Mouse (Mus musculus) gastrocnemius, postnatal 4 days (tissue): ENCODE data around the gene Llgl1. TPM values are rescaled to one million over a fixed set of nuclear protein-coding genes. Genes with fewer than 3 reads are reported as not detected.

Source experiments
- DNase-seq, 2 experiments: peaks; one replicate each; pipeline ENCODE4 v3.0.0; 2021 to 2022; ENCODE audit warnings: low spot score in 2 of 2, mixed read lengths in 2 of 2
- microRNA-seq: library from miRNA; unstranded; fragments of <30 nt; microRNA quantifications from one replicate; pipeline ENCODE4 v1.2.0, GENCODE M21; 2021
- total RNA-seq, 2 experiments: library from RNA; stranded (reverse); gene quantifications; 2 replicates each; pipeline ENCODE4 v1.2.3; 2021

Llgl1 gene
- total RNA-seq, 2 experiments from 2014 or later, result 29.7 to 32.0 TPM

DNA sequence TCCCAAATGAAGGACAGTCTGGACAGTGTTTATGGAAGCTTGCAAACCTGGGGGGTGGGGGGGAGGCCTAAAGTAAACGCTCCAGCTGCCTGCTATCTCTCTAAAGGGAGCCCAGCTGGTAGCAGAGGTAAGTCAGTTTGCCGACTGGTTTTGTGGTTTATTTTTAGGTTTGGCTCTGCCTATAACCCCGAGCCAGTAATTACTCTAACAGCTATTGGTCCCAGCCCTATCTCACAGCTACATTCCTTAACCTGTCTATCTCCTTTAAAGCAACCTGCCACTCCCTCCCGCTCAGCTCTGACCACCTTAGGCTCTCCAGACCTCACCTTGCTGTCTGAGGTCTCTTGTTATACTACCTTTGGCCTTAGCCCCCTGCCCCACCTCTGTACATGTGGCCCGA is 19.7 kb downstream of the Llgl1 start:
- DNase-seq, result no peak

DNA sequence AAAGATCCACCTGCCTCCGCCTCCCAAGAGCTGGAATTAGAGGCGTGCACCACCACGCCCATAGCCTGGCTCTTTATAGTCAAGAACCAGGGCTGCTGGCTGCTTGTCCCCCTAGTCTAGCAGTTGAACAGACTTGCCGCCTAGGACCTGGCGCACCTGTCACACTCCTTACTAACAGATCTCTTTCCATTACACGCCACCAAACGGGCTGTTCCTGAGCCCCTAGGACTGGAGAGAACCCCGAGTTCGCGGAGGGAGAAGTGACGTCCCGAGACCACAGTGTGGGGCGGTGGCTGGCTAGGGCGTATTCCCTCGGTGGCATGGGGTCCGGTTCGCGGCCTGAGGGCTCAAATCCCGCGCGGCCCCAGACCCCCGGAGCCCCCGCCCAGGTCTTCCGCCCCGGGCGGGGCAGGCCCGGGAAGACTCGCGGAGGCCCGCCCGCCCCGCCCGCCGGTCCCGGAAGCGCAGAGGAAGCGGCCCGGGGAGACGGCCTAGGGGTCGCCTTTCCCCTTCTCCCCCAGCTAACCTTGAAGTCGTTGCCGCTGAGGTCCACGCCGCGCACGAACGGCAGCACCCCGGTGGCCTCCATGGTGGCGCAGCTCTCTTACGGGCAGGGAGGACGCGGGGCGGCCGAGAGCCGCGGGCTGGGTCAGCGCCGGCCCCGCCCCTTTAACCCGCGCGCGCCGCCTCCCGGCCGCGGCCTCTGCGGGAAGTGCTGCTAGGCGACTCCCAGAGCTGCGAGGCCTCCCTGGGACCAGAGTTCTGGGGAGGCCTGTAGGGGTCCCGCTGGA is 27.3 kb downstream of the Llgl1 start, which contains the start of gene Flii:
Gene Flii (minus strand): TSS at position 663 of the 791 bp plus-strand sequence.
- peak; percentile 80 to 83 for DNase-seq

DNA sequence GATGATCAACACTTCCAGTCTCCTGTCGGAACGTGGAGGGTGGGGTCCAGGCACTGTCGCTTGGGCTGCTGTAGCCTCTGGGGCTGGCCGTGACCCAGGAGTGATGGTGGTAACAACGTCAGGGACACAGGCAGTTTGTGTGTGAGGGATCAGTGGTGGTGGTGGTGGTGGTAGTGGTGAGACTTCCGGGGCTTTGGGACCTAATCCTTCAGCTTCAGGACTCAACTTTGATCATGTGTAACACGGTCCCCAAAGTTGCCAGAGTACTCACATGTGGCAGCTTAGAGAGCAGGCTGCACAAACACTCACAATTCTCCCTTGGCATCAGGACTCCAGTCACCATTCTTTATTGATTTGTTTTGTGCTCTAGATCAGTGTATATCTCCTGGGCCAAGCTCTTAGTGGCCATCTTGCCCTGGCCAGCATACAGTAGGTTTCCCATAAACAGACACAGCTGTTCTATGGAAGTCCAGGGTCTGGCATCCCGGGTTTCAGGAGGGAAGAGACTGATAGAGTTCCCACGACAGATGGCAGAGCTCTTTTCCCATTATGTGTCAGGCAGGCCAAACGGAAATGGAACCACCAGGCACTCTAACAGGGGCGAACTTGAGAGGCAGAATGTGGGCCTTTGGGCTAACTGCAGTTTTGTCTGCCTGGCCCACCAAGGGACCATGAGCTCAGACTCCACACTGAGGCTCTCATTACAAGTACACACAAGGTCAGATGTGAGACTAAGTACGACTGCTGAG is 28.0 kb downstream of the Llgl1 start:
- DNase-seq, result no peak

DNA sequence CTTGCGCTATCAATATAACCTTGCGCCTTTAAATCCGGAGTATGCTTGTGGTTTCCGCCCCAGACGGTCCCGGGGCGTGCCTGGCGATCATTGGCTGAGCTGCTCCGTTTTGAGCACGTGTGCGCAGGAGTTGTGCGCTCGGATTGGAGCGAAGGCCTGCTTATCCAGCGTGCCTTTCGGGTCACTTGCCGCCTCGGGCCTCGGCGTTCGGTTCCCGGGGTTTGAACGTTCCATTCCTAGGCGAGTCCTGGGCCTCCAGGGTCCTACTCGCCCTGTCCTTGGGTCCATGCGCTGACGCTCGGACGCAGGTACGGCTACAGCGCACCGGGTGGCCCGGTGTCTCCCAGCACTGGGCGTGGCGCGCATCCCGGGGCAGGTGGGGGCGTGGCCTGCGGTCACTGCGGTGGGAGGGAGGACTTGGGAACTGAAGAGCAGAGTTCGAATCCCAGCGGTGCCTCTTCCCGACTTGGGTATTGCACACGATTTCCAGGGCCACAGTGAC is 28.8 kb downstream of the Llgl1 start, which contains the start of gene Mief2:
Gene Mief2 (plus strand): TSS at position 139 of the 502 bp plus-strand sequence.
- peak; percentile 83 to 94 for DNase-seq

DNA sequence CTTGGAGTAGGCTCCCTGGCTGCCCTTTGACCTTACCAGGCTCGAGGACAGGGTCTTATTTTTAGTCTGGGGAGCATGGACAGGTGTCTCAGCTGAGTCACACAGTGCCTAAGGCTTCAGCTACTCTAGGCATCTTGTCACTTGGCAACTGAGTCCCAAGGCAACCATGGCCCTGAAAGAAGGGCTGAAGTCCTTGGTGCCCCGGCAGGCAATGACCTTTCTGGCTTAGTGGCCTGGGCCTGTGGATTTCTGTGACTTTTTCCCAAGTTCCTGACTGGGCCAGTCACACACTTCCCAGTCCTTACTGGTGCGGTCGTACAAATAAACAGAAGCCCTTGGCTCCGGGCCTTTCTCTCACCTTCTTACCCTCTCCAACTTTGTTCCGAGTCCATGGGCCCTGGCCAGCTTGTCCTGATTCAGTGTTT is 29.7 kb downstream of the Llgl1 start:
- DNase-seq, result no peak

DNA sequence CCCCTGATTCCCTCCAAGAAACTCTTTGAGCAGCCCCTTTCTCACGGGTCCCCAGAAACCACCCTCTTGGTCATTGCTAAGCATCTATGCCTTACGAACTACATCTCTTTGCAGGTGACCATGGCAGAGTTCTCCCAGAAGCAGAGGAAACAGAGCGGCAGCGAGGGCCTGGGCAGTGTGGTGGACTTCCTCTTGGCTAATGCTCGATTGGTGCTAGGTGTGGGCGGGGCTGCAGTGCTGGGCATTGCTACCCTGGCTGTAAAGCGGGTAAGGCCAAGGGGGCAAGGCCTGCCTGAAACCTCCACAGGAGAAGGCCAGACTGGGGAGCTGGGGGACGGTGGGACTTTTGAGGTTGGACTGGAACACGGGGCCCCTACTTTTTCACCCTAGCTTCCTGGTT is 30.6 kb downstream of the Llgl1 start:
- DNase-seq, result no peak

DNA sequence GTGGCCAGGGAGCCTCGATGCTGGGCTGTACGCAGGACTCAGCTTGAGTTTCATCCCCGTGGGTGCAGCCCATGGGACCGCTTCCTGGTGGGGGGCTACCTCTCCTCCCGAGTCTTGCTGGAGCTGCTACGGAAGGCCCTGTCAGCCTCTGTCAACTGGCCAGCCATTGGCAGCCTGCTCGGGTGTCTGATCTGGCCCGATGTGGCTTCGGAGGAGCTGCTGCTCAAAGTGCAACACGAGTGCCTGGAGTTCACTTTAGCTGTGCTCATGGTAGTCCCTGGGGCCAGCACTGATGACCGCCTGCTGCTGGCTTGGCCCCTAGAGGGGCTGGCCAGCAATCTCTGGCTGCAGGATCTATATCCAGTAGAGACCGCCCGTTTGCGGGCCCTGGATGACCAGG is 31.7 kb downstream of the Llgl1 start:
- no peak for DNase-seq

DNA sequence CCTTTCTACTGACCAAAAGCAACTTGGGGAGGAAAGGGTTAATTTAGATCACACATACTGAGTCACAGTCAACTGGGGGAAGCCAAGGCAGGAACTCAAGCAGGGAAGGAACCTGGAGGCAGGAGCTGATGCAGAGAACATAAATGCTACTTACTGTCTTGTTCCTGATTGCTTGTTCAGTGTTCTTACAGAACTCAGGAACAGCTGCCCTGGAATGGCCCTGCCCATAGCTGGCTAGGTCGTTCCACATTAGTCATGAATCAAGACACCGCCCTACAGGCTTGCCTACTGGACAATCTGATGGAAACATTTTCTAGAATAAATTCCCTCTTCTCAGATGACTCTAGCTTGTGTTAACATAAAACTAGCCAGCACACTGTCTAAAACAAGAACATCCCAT is 34.7 kb downstream of the Llgl1 start:
- DNase-seq, result no peak

DNA sequence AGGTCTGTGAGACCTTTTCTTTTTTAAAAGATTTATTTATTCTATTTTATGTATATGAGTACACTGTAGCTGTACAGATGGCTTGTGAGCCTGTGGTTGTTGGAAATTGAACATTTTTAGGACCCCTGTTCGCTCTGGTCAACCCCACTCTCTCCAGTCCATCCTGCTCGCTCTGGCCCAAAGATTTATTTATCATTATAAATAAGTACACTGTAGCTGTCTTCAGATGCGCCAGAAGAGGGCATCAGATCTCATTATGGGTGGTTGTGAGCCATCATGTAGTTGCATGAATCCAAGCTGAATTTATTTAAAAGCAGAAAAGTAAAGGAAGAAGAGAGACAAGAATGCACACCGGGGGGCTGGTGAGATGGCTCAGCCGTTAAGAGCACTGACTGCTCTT is 35.7 kb downstream of the Llgl1 start:
- DNase-seq, result no peak

DNA sequence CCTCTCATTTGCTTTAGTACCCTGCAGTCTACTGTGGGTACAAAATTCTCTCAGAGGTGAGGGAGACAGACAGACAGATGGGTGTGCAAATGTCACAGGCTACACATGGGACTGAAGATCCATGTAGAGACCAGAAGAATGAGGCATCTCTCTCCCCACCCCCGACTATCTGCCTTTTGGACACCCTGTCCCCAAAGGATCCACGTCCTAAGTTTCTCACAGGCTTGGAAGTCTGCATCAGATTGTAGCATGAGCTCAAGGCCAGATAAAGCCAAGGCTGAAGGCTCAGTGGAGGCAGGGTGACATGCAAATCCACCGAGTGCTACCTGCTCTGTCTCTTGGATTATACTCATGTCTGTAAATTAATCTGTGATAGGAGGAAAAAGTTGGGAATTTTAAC is 37.0 kb downstream of the Llgl1 start:
- no peak for DNase-seq

DNA sequence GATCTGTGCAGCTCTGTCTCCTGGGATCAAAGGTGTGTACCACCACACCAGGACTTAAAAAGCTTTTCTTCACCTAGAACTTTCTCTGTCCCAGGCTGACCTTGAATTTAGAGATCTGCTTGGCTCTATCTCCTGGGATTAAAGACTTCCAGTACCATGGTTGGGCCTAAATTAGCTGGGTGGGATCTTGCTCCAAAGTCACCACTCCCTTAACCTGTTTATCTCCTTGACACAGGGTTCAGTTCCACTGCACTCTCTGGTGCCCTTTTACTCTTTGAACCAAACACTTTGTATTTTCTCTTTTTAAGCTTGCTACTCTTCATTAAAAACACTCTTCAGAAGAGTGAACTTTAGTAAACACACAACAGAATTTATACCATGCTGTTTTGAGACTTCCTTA is 37.9 kb downstream of the Llgl1 start:
- no peak for DNase-seq

DNA sequence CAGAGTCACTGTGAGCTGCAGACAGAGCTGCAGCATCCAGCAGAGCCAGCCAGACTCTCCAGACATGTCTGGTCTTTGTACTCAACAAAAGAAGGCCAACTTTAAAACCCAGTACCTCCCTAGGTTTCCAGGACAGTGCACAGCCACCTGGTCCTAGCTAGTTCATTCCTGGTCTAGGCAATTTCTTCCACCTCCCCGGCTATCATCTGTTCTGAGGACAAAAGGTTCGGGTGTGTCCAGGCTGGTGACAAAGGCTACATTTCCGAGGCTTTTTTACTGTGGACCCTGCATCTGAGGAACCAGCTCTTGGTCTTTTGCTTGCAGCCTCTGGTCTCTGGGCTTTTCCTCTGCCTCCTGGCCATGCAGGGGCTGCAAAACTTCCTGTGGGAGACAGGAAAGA is 40.8 kb downstream of the Llgl1 start:
- no peak for DNase-seq

DNA sequence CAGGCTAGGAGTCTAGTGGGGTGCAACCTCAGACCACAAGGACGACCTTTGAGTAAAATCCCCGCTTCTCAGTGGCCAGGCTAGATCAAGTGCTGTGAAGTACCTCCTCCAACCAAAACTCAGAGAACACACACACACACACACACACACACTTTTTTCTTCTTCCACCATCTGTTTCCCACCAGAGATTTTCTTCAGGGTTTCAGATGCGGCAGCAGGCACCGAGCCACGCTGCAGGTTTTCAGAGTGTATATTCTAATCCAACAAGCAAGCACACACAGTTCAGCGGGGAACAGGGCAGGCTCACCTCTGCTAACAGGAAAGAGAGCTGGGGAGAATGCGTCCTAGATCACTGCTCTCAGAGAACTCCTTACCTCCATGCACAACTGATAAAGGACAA is 56.0 kb downstream of the Llgl1 start:
- DNase-seq, result no peak

DNA sequence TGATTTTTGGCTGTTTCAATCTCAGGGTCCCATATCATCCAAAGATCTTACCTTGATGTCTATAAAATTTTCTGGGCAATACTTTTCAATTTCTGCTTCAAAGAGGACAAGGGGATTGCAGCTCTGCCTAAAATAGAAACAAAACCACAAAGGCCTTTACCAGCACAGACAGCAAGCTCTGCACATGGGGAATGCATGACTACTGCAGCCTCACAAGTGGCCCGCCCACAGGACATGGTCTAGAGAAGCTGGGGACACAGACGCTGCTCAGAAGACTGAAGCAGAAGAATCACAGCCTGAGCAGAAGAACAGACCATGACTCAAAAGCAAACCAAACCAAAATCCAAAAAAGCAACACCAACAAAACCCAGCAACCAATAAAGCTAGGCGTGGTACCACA is 62.2 kb downstream of the Llgl1 start:
- no peak for DNase-seq

Small RNA genes within 50 kb of the gene (microRNA-seq; reads per million reads assigned to microRNA genes)
- 1.9 reads per million for gene Mir5100

Other genes starting within 250 kb of the Llgl1 start
- gene Drg2, start 245.1 kb upstream of the Llgl1 start, total RNA-seq, result 10 to 100 TPM; 43.6 to 44.5 TPM
- gene Myo15, start 230.4 kb upstream of the Llgl1 start, total RNA-seq, result under 1 TPM; 0.05 to 0.18 TPM
- 10 to 100 TPM; 70.0 to 74.3 TPM for gene Alkbh5, start 163.3 kb upstream of the Llgl1 start, total RNA-seq
- 100 to 1,000 TPM; 104 to 113 TPM for gene Flii, start 27.5 kb downstream of the Llgl1 start, total RNA-seq
- 10 to 100 TPM; 70.6 to 76.5 TPM for gene Mief2, start 28.7 kb downstream of the Llgl1 start, total RNA-seq
- gene Top3a, start 77.6 kb downstream of the Llgl1 start, total RNA-seq, result 10 to 100 TPM in 1 of 2 experiments, 1 to 10 TPM in 1; 9.4 to 10.6 TPM
- gene Smcr8, start 77.8 kb downstream of the Llgl1 start, total RNA-seq, result 10 to 100 TPM; 15.9 to 18.0 TPM
- 10 to 100 TPM; 29.0 to 34.1 TPM for gene Shmt1, start 112.0 kb downstream of the Llgl1 start, total RNA-seq
- 10 to 100 TPM; 14.9 to 16.7 TPM for gene Dhrs7b, start 130.9 kb downstream of the Llgl1 start, total RNA-seq
- 10 to 100 TPM; 46.3 to 50.8 TPM for gene Tmem11, start 179.5 kb downstream of the Llgl1 start, total RNA-seq
- gene Natd1, start 215.0 kb downstream of the Llgl1 start, total RNA-seq, result 10 to 100 TPM; 19.8 to 25.2 TPM
- gene Map2k3, start 232.3 kb downstream of the Llgl1 start, total RNA-seq, result 10 to 100 TPM; 69.8 to 79.2 TPM